Mouse (Mus musculus) heart, embryonic 11.5 days (tissue): ENCODE data around the gene Sgtb. TPM values are rescaled to one million over a fixed set of nuclear protein-coding genes. Genes with fewer than 3 reads are reported as not detected.

Experiments used
- ATAC-seq: fragments of 200-750 bp; cut with Nextera tagmentation; replicated peaks from 2 replicates; pipeline ENCODE4 v1.8.0; 2017; ENCODE audit warnings: moderate library complexity; ENCODE audit not compliant: insufficient number of reproducible peaks, low FRiP score, low TSS enrichment
- H3K27ac ChIP-seq: fragments of 300-500 bp; sonication (generic); 2 replicates; pipeline ENCODE4 v1.5.1; 2014; ENCODE audit warnings: mild to moderate bottlenecking, low read depth, low read length
- H3K27me3 ChIP-seq: fragments of 300-500 bp; sonication (generic); 2 replicates; pipeline ENCODE4 v1.6.1; 2014; ENCODE audit warnings: mild to moderate bottlenecking, low read length, mixed read lengths; ENCODE audit not compliant: control insufficient read depth, insufficient read depth
- H3K36me3 ChIP-seq: fragments of 300-500 bp; sonication (generic); 2 replicates; pipeline ENCODE4 v1.6.1; 2014; ENCODE audit warnings: mild to moderate bottlenecking, low read length, moderate library complexity, mixed read lengths; ENCODE audit not compliant: control insufficient read depth, insufficient read depth
- H3K4me1 ChIP-seq: fragments of 300-500 bp; sonication (generic); 2 replicates; pipeline ENCODE4 v1.6.1; 2014; ENCODE audit warnings: low read length; ENCODE audit not compliant: control insufficient read depth, insufficient read depth
- H3K4me2 ChIP-seq: fragments of 300-500 bp; sonication (generic); 2 replicates; pipeline ENCODE4 v1.6.1; 2014; ENCODE audit warnings: mild to moderate bottlenecking, moderate library complexity
- H3K4me3 ChIP-seq: fragments of 300-500 bp; sonication (generic); 2 replicates; pipeline ENCODE4 v1.5.1; 2014; ENCODE audit warnings: low read depth, low read length
- H3K9ac ChIP-seq: fragments of 300-500 bp; sonication (generic); 2 replicates; pipeline ENCODE4 v1.6.1; 2014; ENCODE audit warnings: mild to moderate bottlenecking, low read depth, low read length, moderate library complexity
- H3K9me3 ChIP-seq: fragments of 300-500 bp; sonication (generic); replicated peaks from 2 replicates; pipeline ENCODE4 v1.6.1; 2016; ENCODE audit warnings: low read length; ENCODE audit not compliant: control insufficient read depth
- WGBS: fragments of 180-500 bp; shearing (Covaris S2); extraction: QIAGEN DNeasy Blood & Tissue Kit; methylation state at CpG from one replicate; pipeline ENCODE4 v1.1.7; 2014; ENCODE audit not compliant: insufficient replicate concordance; 5-methylcytosine and 5-hydroxymethylcytosine counted together
- polyA plus RNA-seq: library from polyadenylated mRNA; unstranded; fragments of >200 nt; fragmentation: Nextera tagmentation; extraction: Ambion mirVana; gene quantifications from 2 replicates; pipeline ENCODE4 v1.2.1, GENCODE M21; 2014

Gene Sgtb
- polyA plus RNA-seq, 1 experiment from 2014 or later = 3.2 TPM

- Histone ChIP-seq H3K4me1 (no peaks in the 10 kb centered on the region), H3K36me3 (peaks cover 23% of the 10 kb centered on the region), H3K4me3 (no peak overlapping the region), H3K27me3 (no peaks in the 10 kb centered on the region), H3K4me2 (no peak overlapping the region), H3K9me3 (no peaks in the 10 kb centered on the region), H3K27ac (no peak overlapping the region), H3K9ac (no peak overlapping the region)
- ATAC-seq = no peak
- WGBS = 93% methylated on average over 3 of the region's 3 CpGs
Observed at GRCm38 (mm10) chr13:104145646-104146045, 36.1 kb downstream of the Sgtb start.

GRCm38 (mm10) chr13:104154180-104154579, 44.6 kb downstream of the Sgtb start:
- H3K4me2 ChIP-seq = no peak overlapping the region
- no peak for ATAC-seq
- H3K27ac ChIP-seq = no peak overlapping the region
- WGBS = 90% methylated on average over 5 of the region's 5 CpGs
- no peaks in the 10 kb centered on the region for H3K27me3 ChIP-seq
- peaks cover 11% of the 10 kb centered on the region for H3K36me3 ChIP-seq
- H3K9me3 ChIP-seq = no peaks in the 10 kb centered on the region
- H3K4me1 ChIP-seq = no peaks in the 10 kb centered on the region
- no peak overlapping the region for H3K4me3 ChIP-seq
- H3K9ac ChIP-seq = no peak overlapping the region

GRCm38 (mm10) chr13:104155106-104155505, 45.6 kb downstream of the Sgtb start:
- no peaks in the 10 kb centered on the region for H3K9me3 ChIP-seq
- H3K4me3 ChIP-seq = no peak overlapping the region
- H3K4me1 ChIP-seq = no peaks in the 10 kb centered on the region
- no peak overlapping the region for H3K9ac ChIP-seq
- H3K4me2 ChIP-seq = no peak overlapping the region
- no peak overlapping the region for H3K27ac ChIP-seq
- 92% methylated on average over 7 of the region's 7 CpGs for WGBS
- no peak for ATAC-seq
- no peaks in the 10 kb centered on the region for H3K27me3 ChIP-seq
- peaks cover 7% of the 10 kb centered on the region for H3K36me3 ChIP-seq

GRCm38 (mm10) chr13:104155686-104156085, 46.1 kb downstream of the Sgtb start:
- WGBS = 89% methylated on average over 1 of the region's 1 CpGs
- Histone ChIP-seq H3K4me1 (no peaks in the 10 kb centered on the region), H3K27ac (no peak overlapping the region), H3K9ac (no peak overlapping the region), H3K4me3 (no peak overlapping the region), H3K27me3 (no peaks in the 10 kb centered on the region), H3K36me3 (peaks cover 7% of the 10 kb centered on the region), H3K9me3 (no peaks in the 10 kb centered on the region), H3K4me2 (no peak overlapping the region)
- no peak for ATAC-seq

GRCm38 (mm10) chr13:104171711-104172110, 62.2 kb downstream of the Sgtb start:
- peaks cover 3% of the 10 kb centered on the region; the same call in 1 of the 2 replicates for H3K4me1 ChIP-seq
- H3K9ac ChIP-seq = no peak overlapping the region
- H3K27me3 ChIP-seq = no peaks in the 10 kb centered on the region
- H3K36me3 ChIP-seq = peaks cover 2% of the 10 kb centered on the region; the same call in 1 of the 2 replicates
- H3K27ac ChIP-seq = no peak overlapping the region
- WGBS = 93% methylated on average over 5 of the region's 5 CpGs
- no peaks in the 10 kb centered on the region for H3K9me3 ChIP-seq
- no peak overlapping the region for H3K4me2 ChIP-seq
- no peak overlapping the region for H3K4me3 ChIP-seq
- ATAC-seq = no peak

- no peak overlapping the region for H3K4me3 ChIP-seq
- no peaks in the 10 kb centered on the region for H3K9me3 ChIP-seq
- H3K4me2 ChIP-seq = no peak overlapping the region
- H3K4me1 ChIP-seq = peaks cover 5% of the 10 kb centered on the region
- H3K9ac ChIP-seq = no peak overlapping the region
- no peak overlapping the region for H3K27ac ChIP-seq
- H3K36me3 ChIP-seq = peaks cover 2% of the 10 kb centered on the region; the same call in 1 of the 2 replicates
- H3K27me3 ChIP-seq = no peaks in the 10 kb centered on the region
- no peak for ATAC-seq
Observed at GRCm38 (mm10) chr13:104172498-104172897, 63.0 kb downstream of the Sgtb start.

- Histone ChIP-seq H3K36me3 (peaks cover 3% of the 10 kb centered on the region; the same call in 1 of the 2 replicates), H3K9me3 (no peaks in the 10 kb centered on the region), H3K4me2 (peak overlapping the region; percentile 71), H3K9ac (no peak overlapping the region), H3K4me1 (peaks cover 10% of the 10 kb centered on the region), H3K4me3 (peak overlapping the region; percentile 42), H3K27ac (no peak overlapping the region), H3K27me3 (no peaks in the 10 kb centered on the region)
- ATAC-seq = no peak
- WGBS = 65% methylated on average over 3 of the region's 3 CpGs
Observed at GRCm38 (mm10) chr13:104176874-104177273, 67.3 kb downstream of the Sgtb start.

- under 1% methylated on average over 32 of the region's 32 CpGs for WGBS
- Histone ChIP-seq H3K4me3 (peak within 1 kb of the TSS; percentile 85), H3K9me3 (no peaks in the 10 kb centered on the region), H3K9ac (peak within 1 kb of the TSS; percentile 82), H3K27me3 (no peaks in the 10 kb centered on the region), H3K4me2 (peak within 1 kb of the TSS; percentile 78), H3K27ac (peak within 1 kb of the TSS; percentile 85), H3K4me1 (peaks cover 10% of the 10 kb centered on the region), H3K36me3 (peaks cover 3% of the 10 kb centered on the region; the same call in 1 of the 2 replicates)
- ATAC-seq = peak; percentile 88
Observed at GRCm38 (mm10) chr13:104177796-104178649, 68.5 kb downstream of the Sgtb start, which contains the start of gene Trappc13. Trappc13 (minus strand) TSS chr13:104178469.
